Mouse (Mus musculus): ENCODE data around the gene Mgme1. TPM values are rescaled to one million over a fixed set of nuclear protein-coding genes. Genes with fewer than 3 reads are reported as not detected.

Gene Mgme1
- 11.0 TPM for polyA plus RNA-seq (2017; shearing (Covaris generic))

GRCm38 (mm10) chr2:144270507-144271420 is at the start of gene Mgme1, which contains the start of gene Snx5:
Mgme1 (plus strand) TSS chr2:144270663.
Snx5 (minus strand) TSS chr2:144270906.

Other genes with a start within 250 kb of the Mgme1 start
- gene Banf2, start 237.6 kb upstream of the Mgme1 start, polyA plus RNA-seq (2017; shearing (Covaris generic)), result not detected
- 316 TPM for gene Snx5, start 243 bp downstream of the Mgme1 start, polyA plus RNA-seq (2017; shearing (Covaris generic))
- gene Ovol2, start 61.5 kb downstream of the Mgme1 start, polyA plus RNA-seq (2017; shearing (Covaris generic)), result not detected
- 35.3 TPM for gene Kat14, start 98.3 kb downstream of the Mgme1 start, polyA plus RNA-seq (2017; shearing (Covaris generic))
- not detected for gene Pet117, start 98.3 kb downstream of the Mgme1 start, polyA plus RNA-seq (2017; shearing (Covaris generic))

All from naive thymus-derived CD4-positive, alpha-beta T cell, adult 5 months (primary cell).